Mouse (Mus musculus) heart, postnatal 0 days (tissue): Measurements from ENCODE around the gene Bora. TPM values are rescaled to one million over a fixed set of nuclear protein-coding genes. Genes with fewer than 3 reads are reported as not detected.

ENCODE experiments used
- ATAC-seq: fragments of 200-750 bp; cut with Nextera tagmentation; 2 replicates; pipeline ENCODE4 v1.8.0; 2017; ENCODE audit warnings: low read depth, moderate number of reproducible peaks, moderate library complexity; ENCODE audit not compliant: insufficient read depth
- DNase-seq: peaks from one replicate; pipeline ENCODE4 v3.0.0-alpha.2; 2016; ENCODE audit warnings: low spot score
- H3K27ac ChIP-seq: fragments of 300-500 bp; sonication (generic); 2 replicates; pipeline ENCODE4 v1.5.1; 2014; ENCODE audit warnings: low read depth, mild to moderate bottlenecking
- H3K27me3 ChIP-seq: fragments of 300-500 bp; sonication (generic); 2 replicates; pipeline ENCODE4 v1.6.1; 2014; ENCODE audit warnings: low read length, mixed read lengths; ENCODE audit not compliant: control insufficient read depth, insufficient read depth
- H3K36me3 ChIP-seq: fragments of 300-500 bp; sonication (generic); replicated peaks from 2 replicates; pipeline ENCODE4 v1.6.1; 2014; ENCODE audit warnings: low read length, mixed read lengths; ENCODE audit not compliant: control insufficient read depth, insufficient read depth
- H3K4me1 ChIP-seq: fragments of 300-500 bp; sonication (generic); 2 replicates; pipeline ENCODE4 v1.6.1; 2014; ENCODE audit warnings: antibody characterized with exemption; ENCODE audit not compliant: control insufficient read depth, insufficient read depth
- H3K4me2 ChIP-seq: fragments of 300-500 bp; sonication (generic); 2 replicates; pipeline ENCODE4 v1.6.1; 2014; ENCODE audit warnings: low read depth, mild to moderate bottlenecking, low read length, moderate library complexity
- H3K4me3 ChIP-seq: fragments of 300-500 bp; sonication (generic); 2 replicates; pipeline ENCODE4 v1.5.1; 2014; ENCODE audit warnings: low read depth, low read length
- H3K9ac ChIP-seq: fragments of 300-500 bp; sonication (generic); replicated peaks from 2 replicates; pipeline ENCODE4 v1.6.1; 2014; ENCODE audit warnings: low read depth, low read length, mixed read lengths
- H3K9me3 ChIP-seq: fragments of 300-500 bp; sonication (generic); replicated peaks from 2 replicates; pipeline ENCODE4 v1.6.1; 2016; ENCODE audit warnings: low read length; ENCODE audit not compliant: control insufficient read depth
- CTCF ChIP-seq: IDR thresholded peaks from 2 replicates; pipeline ENCODE4 v1.5.1; 2016; ENCODE audit warnings: antibody characterized with exemption, control low read depth, low read depth
- EP300 ChIP-seq: IDR thresholded peaks from 2 replicates; pipeline ENCODE4 v1.6.1; 2016; ENCODE audit warnings: antibody characterized with exemption, low read depth
- WGBS: fragments of 180-500 bp; shearing (Covaris S2); extraction: QIAGEN DNeasy Blood & Tissue Kit; methylation state at CpG from one replicate; pipeline ENCODE4 v1.1.7; 2014; 5-methylcytosine and 5-hydroxymethylcytosine counted together
- polyA plus RNA-seq: library from polyadenylated mRNA; unstranded; fragments of >200 nt; fragmentation: Nextera tagmentation; extraction: Ambion mirVana; gene quantifications from 2 replicates; pipeline ENCODE4 v1.2.1, GENCODE M21; 2015
- total RNA-seq: library from RNA; depleted of rRNA; stranded (reverse); fragments of >200 nt; gene quantifications from 2 replicates; pipeline ENCODE4 v1.2.3, GENCODE M21; 2014; ENCODE audit warnings: low replicate concordance; rRNA removed

Gene Bora
- total and polyA plus RNA-seq, 2 experiments from 2014 or later = 10.7 to 12.3 TPM

- 89% methylated on average over 11 of the region's 11 CpGs for WGBS
- H3K36me3 ChIP-seq = peaks cover 22% of the 10 kb centered on the region
- DNase-seq = no peak
- H3K27me3 ChIP-seq = no peaks in the 10 kb centered on the region
- H3K27ac ChIP-seq = no peak overlapping the region
- H3K4me3 ChIP-seq = no peak overlapping the region
- H3K9ac ChIP-seq = no peak overlapping the region
- no peak for TF ChIP-seq EP300
- TF ChIP-seq CTCF = no peak
- H3K4me1 ChIP-seq = no peaks in the 10 kb centered on the region
- H3K9me3 ChIP-seq = no peaks in the 10 kb centered on the region
- no peak for ATAC-seq
- H3K4me2 ChIP-seq = no peak overlapping the region
Measured at GRCm38 (mm10) chr14:99121584-99122339, 75.7 kb downstream of the Bora start.

- H3K4me3 ChIP-seq = no peak overlapping the region
- H3K27me3 ChIP-seq = no peaks in the 10 kb centered on the region
- H3K9ac ChIP-seq = no peak overlapping the region
- H3K36me3 ChIP-seq = peaks cover 12% of the 10 kb centered on the region; the same call in 1 of the 2 replicates
- no peak for TF ChIP-seq CTCF
- no peak for TF ChIP-seq EP300
- no peak overlapping the region for H3K27ac ChIP-seq
- H3K4me2 ChIP-seq = no peak overlapping the region
- no peak for ATAC-seq
- H3K4me1 ChIP-seq = no peaks in the 10 kb centered on the region
- H3K9me3 ChIP-seq = no peaks in the 10 kb centered on the region
- 91% methylated on average over 4 of the region's 4 CpGs for WGBS
- DNase-seq = no peak
Measured at GRCm38 (mm10) chr14:99124076-99124475, 78.1 kb downstream of the Bora start.

Other genes with a start within 250 kb of the Bora start
- not detected in 2 replicates for gene Rpl36a-ps1, start 51.9 kb upstream of the Bora start, total RNA-seq
- 1.7 and 1.8 TPM in 2 replicates for gene Rpl36a-ps1, start 51.9 kb upstream of the Bora start, polyA plus RNA-seq
- 64.1 and 79.9 TPM in 2 replicates for gene Mzt1, start 88 bp upstream of the Bora start, total RNA-seq
- gene Mzt1, start 88 bp upstream of the Bora start, polyA plus RNA-seq = 82.2 and 84.6 TPM in 2 replicates
- 0.97 and 4.7 TPM in 2 replicates for gene Pibf1, start 53.2 kb downstream of the Bora start, total RNA-seq
- gene Pibf1, start 53.2 kb downstream of the Bora start, polyA plus RNA-seq = 10.1 and 10.5 TPM in 2 replicates
- gene Dis3, start 53.5 kb downstream of the Bora start, total RNA-seq = 8.2 and 13.1 TPM in 2 replicates
- 10.3 and 10.5 TPM in 2 replicates for gene Dis3, start 53.5 kb downstream of the Bora start, polyA plus RNA-seq